Mouse (Mus musculus): ENCODE results near the gene Alox8. TPM values are rescaled to one million over a fixed set of nuclear protein-coding genes. Genes with fewer than 3 reads are reported as not detected.

The Alox8 gene
- total and polyA plus RNA-seq, 2 experiments from 2014 or later, result 2.1 to 3.5 TPM

DNA sequence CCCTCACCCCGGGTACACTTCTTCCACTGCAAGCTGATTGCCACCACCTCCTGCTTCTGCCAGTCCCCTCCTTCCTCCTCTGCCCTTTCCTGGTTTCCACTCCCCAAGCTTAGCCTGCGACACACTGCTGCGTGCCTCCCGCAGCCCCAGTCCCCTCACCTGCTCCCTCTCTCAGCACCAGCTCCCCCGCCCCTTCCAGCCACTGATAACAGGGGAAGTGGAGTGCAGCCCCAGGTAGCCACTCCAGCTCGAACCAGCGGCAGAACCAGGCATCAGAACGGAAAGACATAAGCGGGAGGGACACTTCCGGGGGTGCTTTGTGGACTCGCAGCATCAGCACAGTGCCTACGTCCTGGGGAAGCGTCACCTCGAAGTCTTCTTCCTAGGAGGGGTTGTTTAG is 449 bp downstream of the Alox8 start:
- Histone ChIP-seq H3K27me3 (ENCODE audit: insufficient read depth, low read length) (peaks cover 12% of the 10 kb centered on the region; the same call in 1 of the 2 replicates), H3K4me1 (ENCODE audit: insufficient read depth, low read length) (peaks cover 5% of the 10 kb centered on the region; the same call in 1 of the 2 replicates), H3K36me3 (ENCODE audit: insufficient read depth, low read length) (no peaks in the 10 kb centered on the region), H3K9ac (replicated peaks; ENCODE audit: low read length, poor library complexity, severe bottlenecking) (peak overlapping the region; percentile 50; the same call in 1 of the 2 replicates), H3K4me3 (ENCODE audit: low read depth, low read length) (peak overlapping the region; percentile 30), H3K9me3 (ENCODE audit: low read length) (no peaks in the 10 kb centered on the region), H3K27ac (ENCODE audit: low read depth, low read length) (no peak overlapping the region), H3K4me2 (ENCODE audit: low read depth, low read length, poor library complexity, severe bottlenecking) (peak overlapping the region; percentile 61)
- 2% methylated on average over 13 of the region's 14 CpGs for WGBS
- no peak for DNase-seq (ENCODE audit: low spot score)
- ATAC-seq (ENCODE audit: low FRiP score), result no peak
- TF ChIP-seq CTCF (IDR thresholded peaks at IDR 0.05), result no peak

GRCm38 (mm10) chr11:69196766-69197165 is 877 bp downstream of the Alox8 start:
- 12% methylated on average over 5 of the region's 5 CpGs for WGBS
- DNase-seq (ENCODE audit: low spot score) (peak; percentile 47), ATAC-seq (ENCODE audit: low FRiP score) (no peak)
- peak overlapping the region; percentile 50; the same call in 1 of the 2 replicates for H3K9ac ChIP-seq (replicated peaks; ENCODE audit: low read length, poor library complexity, severe bottlenecking)
- H3K4me1 ChIP-seq (ENCODE audit: insufficient read depth, low read length), result peaks cover 5% of the 10 kb centered on the region; the same call in 1 of the 2 replicates
- peaks cover 12% of the 10 kb centered on the region; the same call in 1 of the 2 replicates for H3K27me3 ChIP-seq (ENCODE audit: insufficient read depth, low read length)
- no peaks in the 10 kb centered on the region for H3K9me3 ChIP-seq (ENCODE audit: low read length)
- peak overlapping the region; percentile 30 for H3K4me3 ChIP-seq (ENCODE audit: low read depth, low read length)
- no peak overlapping the region for H3K27ac ChIP-seq (ENCODE audit: low read depth, low read length)
- peak overlapping the region; percentile 61 for H3K4me2 ChIP-seq (ENCODE audit: low read depth, low read length, poor library complexity, severe bottlenecking)
- TF ChIP-seq CTCF (IDR thresholded peaks at IDR 0.05), result peak; percentile 67
- no peaks in the 10 kb centered on the region for H3K36me3 ChIP-seq (ENCODE audit: insufficient read depth, low read length)

GRCm38 (mm10) chr11:69192840-69193239 is 4.8 kb downstream of the Alox8 start:
- 4% methylated on average over 1 of the region's 1 CpGs for WGBS
- TF ChIP-seq CTCF (IDR thresholded peaks at IDR 0.05), result peak; percentile 94
- Histone ChIP-seq H3K9ac (replicated peaks; ENCODE audit: low read length, poor library complexity, severe bottlenecking) (no peak overlapping the region), H3K4me1 (ENCODE audit: insufficient read depth, low read length) (peaks cover 5% of the 10 kb centered on the region; the same call in 1 of the 2 replicates), H3K9me3 (ENCODE audit: low read length) (no peaks in the 10 kb centered on the region), H3K36me3 (ENCODE audit: insufficient read depth, low read length) (no peaks in the 10 kb centered on the region), H3K4me3 (ENCODE audit: low read depth, low read length) (no peak overlapping the region), H3K27me3 (ENCODE audit: insufficient read depth, low read length) (peaks cover 10% of the 10 kb centered on the region; the same call in 1 of the 2 replicates), H3K27ac (ENCODE audit: low read depth, low read length) (no peak overlapping the region), H3K4me2 (ENCODE audit: low read depth, low read length, poor library complexity, severe bottlenecking) (no peak overlapping the region)
- no peak for ATAC-seq (ENCODE audit: low FRiP score)
- DNase-seq (ENCODE audit: low spot score), result peak; percentile 77

DNA sequence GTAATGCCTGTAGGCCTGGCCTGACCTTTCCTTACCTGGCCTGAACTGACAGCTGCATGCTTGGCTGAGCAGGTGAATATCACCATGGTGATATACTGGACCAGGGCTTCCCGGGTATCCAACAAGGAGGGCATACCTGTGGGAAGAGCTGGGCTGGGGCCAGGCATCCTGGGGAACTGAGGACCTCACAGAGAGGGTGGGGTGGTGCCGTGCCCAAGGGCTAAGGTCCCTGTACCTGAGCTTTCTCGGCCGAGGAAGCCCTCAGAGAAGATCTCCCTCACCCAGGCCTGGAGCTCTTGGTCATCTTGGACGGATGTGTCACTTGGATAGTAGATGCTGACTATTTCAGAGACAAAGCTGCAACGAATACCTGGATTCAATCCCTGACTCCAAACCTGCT is 11.7 kb downstream of the Alox8 start:
- DNase-seq (ENCODE audit: low spot score) (no peak), ATAC-seq (ENCODE audit: low FRiP score) (no peak)
- no peaks in the 10 kb centered on the region for H3K36me3 ChIP-seq (ENCODE audit: insufficient read depth, low read length)
- H3K27ac ChIP-seq (ENCODE audit: low read depth, low read length), result no peak overlapping the region
- no peak overlapping the region for H3K4me2 ChIP-seq (ENCODE audit: low read depth, low read length, poor library complexity, severe bottlenecking)
- H3K27me3 ChIP-seq (ENCODE audit: insufficient read depth, low read length), result no peaks in the 10 kb centered on the region
- no peak for TF ChIP-seq CTCF (IDR thresholded peaks at IDR 0.05)
- H3K4me3 ChIP-seq (ENCODE audit: low read depth, low read length), result no peak overlapping the region
- WGBS, result 84% methylated on average over 6 of the region's 6 CpGs
- no peaks in the 10 kb centered on the region for H3K4me1 ChIP-seq (ENCODE audit: insufficient read depth, low read length)
- no peak overlapping the region for H3K9ac ChIP-seq (replicated peaks; ENCODE audit: low read length, poor library complexity, severe bottlenecking)
- no peaks in the 10 kb centered on the region for H3K9me3 ChIP-seq (ENCODE audit: low read length)

DNA sequence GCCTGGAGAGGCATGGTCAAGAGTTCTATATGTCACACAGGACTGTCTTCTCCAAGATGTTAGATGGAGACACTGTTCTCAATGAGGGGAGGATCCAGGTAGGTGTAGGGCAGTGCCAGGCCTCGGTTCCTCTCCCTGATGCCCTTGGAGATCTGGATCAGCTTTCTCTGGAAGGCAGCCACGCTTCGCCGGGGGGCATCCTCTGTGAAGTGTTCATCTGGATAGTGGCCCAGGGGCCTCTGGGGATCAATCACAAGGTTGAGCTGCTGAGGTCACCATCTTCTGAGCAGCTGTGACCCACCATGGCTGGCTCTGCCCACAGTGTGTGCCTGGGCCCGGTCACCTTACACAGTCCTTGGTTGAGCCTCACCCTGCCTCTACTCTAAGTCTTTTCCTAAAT is 12.6 kb downstream of the Alox8 start:
- no peaks in the 10 kb centered on the region for H3K27me3 ChIP-seq (ENCODE audit: insufficient read depth, low read length)
- WGBS, result 84% methylated on average over 5 of the region's 5 CpGs
- DNase-seq (ENCODE audit: low spot score) (no peak), ATAC-seq (ENCODE audit: low FRiP score) (no peak)
- no peak overlapping the region for H3K4me2 ChIP-seq (ENCODE audit: low read depth, low read length, poor library complexity, severe bottlenecking)
- no peak overlapping the region for H3K9ac ChIP-seq (replicated peaks; ENCODE audit: low read length, poor library complexity, severe bottlenecking)
- H3K9me3 ChIP-seq (ENCODE audit: low read length), result no peaks in the 10 kb centered on the region
- no peak for TF ChIP-seq CTCF (IDR thresholded peaks at IDR 0.05)
- no peak overlapping the region for H3K27ac ChIP-seq (ENCODE audit: low read depth, low read length)
- no peaks in the 10 kb centered on the region for H3K4me1 ChIP-seq (ENCODE audit: insufficient read depth, low read length)
- H3K4me3 ChIP-seq (ENCODE audit: low read depth, low read length), result no peak overlapping the region
- H3K36me3 ChIP-seq (ENCODE audit: insufficient read depth, low read length), result no peaks in the 10 kb centered on the region

- Histone ChIP-seq H3K9me3 (ENCODE audit: low read length) (no peaks in the 10 kb centered on the region), H3K4me3 (ENCODE audit: low read depth, low read length) (no peak overlapping the region), H3K36me3 (ENCODE audit: insufficient read depth, low read length) (no peaks in the 10 kb centered on the region), H3K9ac (replicated peaks; ENCODE audit: low read length, poor library complexity, severe bottlenecking) (no peak overlapping the region), H3K27me3 (ENCODE audit: insufficient read depth, low read length) (no peaks in the 10 kb centered on the region), H3K27ac (ENCODE audit: low read depth, low read length) (no peak overlapping the region), H3K4me2 (ENCODE audit: low read depth, low read length, poor library complexity, severe bottlenecking) (no peak overlapping the region), H3K4me1 (ENCODE audit: insufficient read depth, low read length) (no peaks in the 10 kb centered on the region)
- DNase-seq (ENCODE audit: low spot score) (no peak), ATAC-seq (ENCODE audit: low FRiP score) (no peak)
- no peak for TF ChIP-seq CTCF (IDR thresholded peaks at IDR 0.05)
- 87% methylated on average over 4 of the region's 4 CpGs for WGBS
These were observed 17.5 kb downstream of the Alox8 start for GRCm38 (mm10) chr11:69180120-69180519.

Data from midbrain, postnatal 0 days (tissue).